17 mouse cellular contexts compared by ENCODE assay signal in genomic region chr5:66226526-66226925, GRCm38 (mm10). TPM values are rescaled to one million over a fixed set of nuclear protein-coding genes. Genes with fewer than 3 reads are reported as not detected.
"Had no signal": no experiment of that assay in that cellular context is flagged by ENCODE, and none has a peak within 500 bp of the region (broad histone marks: within the 10 kb centered on the region; RNA-seq: fewer than 3 reads in every experiment).

No protein-coding gene starts in this region.

- DNase-seq: heart, postnatal 10 days; heart, postnatal 14 days; heart, postnatal 36 days; heart, postnatal 4 days; kidney, adult 11 months; kidney, adult 18-20 months; kidney, adult 2 months; kidney, adult 8-10 months; kidney, adult 9 months; kidney, postnatal 10 days; kidney, postnatal 14 days; kidney, postnatal 25 days; kidney, postnatal 36 days; kidney, postnatal 4 days; layer of hippocampus, adult 9-11 months; layer of hippocampus, postnatal 36 days had no signal

RNA-seq across cellular contexts. Expression of gene Nsun7, which starts 33.2 kb away (rescaled TPM):
- total RNA-seq: heart, postnatal 25 days had no signal
